Mouse (Mus musculus): Measurements from ENCODE around the gene L3mbtl1. TPM values are rescaled to one million over a fixed set of nuclear protein-coding genes. Genes with fewer than 3 reads are reported as not detected.

The L3mbtl1 gene
- total and polyA plus RNA-seq, 3 experiments: 0.04 to 0.31 TPM; not detected in 1

GRCm38 (mm10) chr2:162930516-162931122, 12.7 kb upstream of the L3mbtl1 start:
- peaks cover 23 to 32% of the 10 kb centered on the region in 2 experiments for H3K36me3 ChIP-seq (ENCODE audit: control insufficient read depth in 1 of 2, insufficient read depth in 2 of 2, low read length in 2 of 2)
- peak overlapping the region; percentile 99 for H3K27ac ChIP-seq (ENCODE audit: control insufficient read depth, low read depth, low read length)
- peak overlapping the region; percentile 100 for H3K9ac ChIP-seq (ENCODE audit: control insufficient read depth, low read depth, low read length, poor library complexity, severe bottlenecking)
- DNase-seq (ENCODE audit: low read depth, low spot score): no peak
- peaks cover 26% of the 10 kb centered on the region for H3K79me2 ChIP-seq (ENCODE audit: control insufficient read depth, insufficient read depth, low read length, poor library complexity)
- H3K27me3 ChIP-seq (ENCODE audit: control insufficient read depth in 1 of 2, insufficient read depth in 2 of 2, low read length in 2 of 2): no peaks in the 10 kb centered on the region
- peaks cover 0 to 22% of the 10 kb centered on the region in 2 experiments for H3K4me1 ChIP-seq (ENCODE audit: control insufficient read depth in 1 of 2, insufficient read depth in 2 of 2, low read length in 2 of 2)
- TF ChIP-seq POLR2A (IDR thresholded peaks at IDR 0.05; ENCODE audit: control insufficient read depth in 1 of 2, insufficient read depth in 1 of 2, low read depth in 1 of 2, low read length in 2 of 2, poor library complexity in 1 of 2) (peak in 1 of 2 experiments; percentile 49; a peak in 1 of 4 replicates), GABPA (IDR thresholded peaks at IDR 0.05; ENCODE audit: low read depth, low read length) (no peak)
- peak overlapping the region; percentile 69 to 78 for H3K4me3 ChIP-seq (ENCODE audit: control insufficient read depth in 1 of 2, insufficient read depth in 1 of 2, low read depth in 2 of 2, low read length in 2 of 2)
- no peaks in the 10 kb centered on the region for H3K9me3 ChIP-seq (replicated peaks; ENCODE audit: insufficient read depth, low read length)

- peak within 1 kb of the TSS; percentile 100 for H3K9ac ChIP-seq (ENCODE audit: control insufficient read depth, low read depth, low read length, poor library complexity, severe bottlenecking)
- peaks cover 26% of the 10 kb centered on the region for H3K79me2 ChIP-seq (ENCODE audit: control insufficient read depth, insufficient read depth, low read length, poor library complexity)
- DNase-seq (ENCODE audit: low read depth, low spot score): peak; percentile 91
- H3K4me3 ChIP-seq (ENCODE audit: control insufficient read depth in 1 of 2, insufficient read depth in 1 of 2, low read depth in 2 of 2, low read length in 2 of 2): peak within 1 kb of the TSS; percentile 94 to 99
- H3K27me3 ChIP-seq (ENCODE audit: control insufficient read depth in 1 of 2, insufficient read depth in 2 of 2, low read length in 2 of 2): no peaks in the 10 kb centered on the region
- H3K27ac ChIP-seq (ENCODE audit: control insufficient read depth, low read depth, low read length): peak within 1 kb of the TSS; percentile 99
- H3K4me1 ChIP-seq (ENCODE audit: control insufficient read depth in 1 of 2, insufficient read depth in 2 of 2, low read length in 2 of 2): peaks cover 0 to 22% of the 10 kb centered on the region in 2 experiments
- H3K36me3 ChIP-seq (ENCODE audit: control insufficient read depth in 1 of 2, insufficient read depth in 2 of 2, low read length in 2 of 2): peaks cover 28 to 35% of the 10 kb centered on the region in 2 experiments
- H3K9me3 ChIP-seq (replicated peaks; ENCODE audit: insufficient read depth, low read length): no peaks in the 10 kb centered on the region
- TF ChIP-seq SIN3A (IDR thresholded peaks at IDR 0.05; ENCODE audit: low read length) (peak; percentile 77), TAL1 (IDR thresholded peaks at IDR 0.05; ENCODE audit: low read length) (no peak), MXI1 (IDR thresholded peaks at IDR 0.05; ENCODE audit: low read depth, low read length) (peak; percentile 88), ETS1 (IDR thresholded peaks at IDR 0.05; ENCODE audit: low read depth, low read length) (0 out of 2 replicates have a peak, but pooled peaks have one; percentile 2), EP300 (IDR thresholded peaks at IDR 0.05; ENCODE audit: low read depth in 1 of 2, low read length in 2 of 2) (no peak), MAFK (IDR thresholded peaks at IDR 0.05; ENCODE audit: borderline replicate concordance, low read depth, low read length) (no peak), ZMIZ1 (IDR thresholded peaks at IDR 0.05; ENCODE audit: low read depth, low read length) (peak; percentile 69), MYC (IDR thresholded peaks at IDR 0.05; ENCODE audit: low read depth, low read length) (peak; percentile 70; the same call in 1 of the 2 replicates), TCF12 (IDR thresholded peaks at IDR 0.05; ENCODE audit: low read depth, low read length) (peak; percentile 31; the same call in 1 of the 2 replicates), MAZ (IDR thresholded peaks at IDR 0.05; ENCODE audit: low read depth, low read length) (0 out of 2 replicates have a peak, but pooled peaks have one; percentile 15), HCFC1 (IDR thresholded peaks at IDR 0.05; ENCODE audit: low read depth, low read length) (peak; percentile 74), E2F4 (IDR thresholded peaks at IDR 0.05; ENCODE audit: borderline replicate concordance, low read depth, low read length) (peak; percentile 87; the same call in 1 of the 2 replicates), POLR2AphosphoS2 (IDR thresholded peaks at IDR 0.05; ENCODE audit: low read length) (peak; percentile 79; the same call in 1 of the 2 replicates), BHLHE40 (IDR thresholded peaks at IDR 0.05; ENCODE audit: borderline replicate concordance, low read depth, low read length) (peak; percentile 47; the same call in 1 of the 2 replicates), USF1 (IDR thresholded peaks at IDR 0.05; ENCODE audit: low read depth, low read length) (0 out of 2 replicates have a peak, but pooled peaks have one; percentile 41), ELF1 (IDR thresholded peaks at IDR 0.05; ENCODE audit: low read depth, low read length) (0 out of 2 replicates have a peak, but pooled peaks have one; percentile 42), RCOR1 (IDR thresholded peaks at IDR 0.05; ENCODE audit: low read depth, low read length) (no peak; the same call in 1 of the 2 replicates), POLR2A (IDR thresholded peaks at IDR 0.05; ENCODE audit: control insufficient read depth in 1 of 2, insufficient read depth in 1 of 2, low read depth in 1 of 2, low read length in 2 of 2, poor library complexity in 1 of 2) (peak; percentile 86 to 95), TBP (IDR thresholded peaks at IDR 0.05; ENCODE audit: low read depth, low read length) (peak; percentile 90), NELFE (IDR thresholded peaks at IDR 0.05; ENCODE audit: low read depth, low read length) (peak; percentile 97), MYB (IDR thresholded peaks at IDR 0.05; ENCODE audit: low read depth, low read length) (no peak), ZNF384 (IDR thresholded peaks at IDR 0.05; ENCODE audit: low read depth, low read length) (peak; percentile 66), JUND (IDR thresholded peaks at IDR 0.05; ENCODE audit: low read depth, low read length) (no peak), NRF1 (IDR thresholded peaks at IDR 0.05; ENCODE audit: insufficient read depth, low read depth, low read length, poor library complexity, severe bottlenecking) (peak; percentile 61), CTCF (IDR thresholded peaks at IDR 0.05 in 2 of 3, conservative IDR thresholded peaks at IDR 0.05 in 1 of 3; ENCODE audit: control insufficient read depth in 1 of 3, insufficient read depth in 1 of 3, low read depth in 2 of 3, low read length in 3 of 3, poor library complexity in 1 of 3, severe bottlenecking in 1 of 3) (no peak), CHD2 (IDR thresholded peaks at IDR 0.05; ENCODE audit: low read length) (peak; percentile 67), MAX (IDR thresholded peaks at IDR 0.05; ENCODE audit: low read length) (peak; percentile 67)
These were observed 12.1 kb upstream of the L3mbtl1 start, which contains the start of gene Srsf6 for GRCm38 (mm10) chr2:162931123-162931673. Srsf6 (plus strand) TSS chr2:162931528.

Data from MEL (cell line).